Mouse (Mus musculus) CH12.LX (cell line): ENCODE data around the gene Aldh3b2.

ENCODE experiments used
- CTCF ChIP-seq, 2 experiments: IDR thresholded peaks in 1 of 2; conservative IDR thresholded peaks in 1 of 2; 2 replicates each; pipeline ENCODE4 v1.5.1; 2011 to 2012; ENCODE audit warnings: low read depth in 2 of 2, low read length in 2 of 2, improper control_type of control experiment in 1 of 2, inconsistent platforms in 1 of 2, mild to moderate bottlenecking in 1 of 2, moderate library complexity in 1 of 2
- EP300 ChIP-seq: IDR thresholded peaks from 2 replicates; pipeline ENCODE4 v1.6.1; 2011; ENCODE audit warnings: low read length, improper control_type of control experiment
- GABPA ChIP-seq: IDR thresholded peaks from 2 replicates; pipeline ENCODE4 v1.6.1; 2012; ENCODE audit warnings: low read depth, low read length, improper control_type of control experiment, inconsistent platforms; ENCODE audit not compliant: insufficient replicate concordance
- POLR2A ChIP-seq: IDR thresholded peaks from 2 replicates; pipeline ENCODE4 v1.6.1; 2011; ENCODE audit warnings: low read depth, mild to moderate bottlenecking, improper control_type of control experiment, low read length
- POLR2AphosphoS2 ChIP-seq: IDR thresholded peaks from 2 replicates; pipeline ENCODE4 v1.6.1; 2011; ENCODE audit warnings: low read depth, low read length, improper control_type of control experiment
- SIN3A ChIP-seq: IDR thresholded peaks from 2 replicates; pipeline ENCODE4 v1.6.1; 2012; ENCODE audit warnings: low read length, improper control_type of control experiment, inconsistent platforms
- TBP ChIP-seq: conservative IDR thresholded peaks from 2 replicates; pipeline ENCODE4 v1.6.1; 2011; ENCODE audit warnings: low read depth, low read length, improper control_type of control experiment
- USF2 ChIP-seq: conservative IDR thresholded peaks from 2 replicates; pipeline ENCODE4 v1.6.1; 2011; ENCODE audit warnings: low read depth, low read length, improper control_type of control experiment
- ZNF384 ChIP-seq: IDR thresholded peaks from 2 replicates; pipeline ENCODE4 v1.6.1; 2012; ENCODE audit warnings: low read depth, low read length, improper control_type of control experiment, inconsistent platforms

GRCm38 (mm10) chr19:3928779-3929178 lies 43.3 kb upstream of the Aldh3b2 start:
- TF ChIP-seq USF2 (no peak), SIN3A (no peak), GABPA (no peak), TBP (no peak), POLR2AphosphoS2 (no peak), POLR2A (no peak), CTCF (conservative IDR thresholded peaks at IDR 0.05 in 1 of 2, IDR thresholded peaks at IDR 0.05 in 1 of 2; ENCODE audit: low read depth in 2 of 2, low read length in 2 of 2) (no peak), ZNF384 (no peak), EP300 (no peak)
